Mouse (Mus musculus): ENCODE data around the gene Chchd6. TPM values are rescaled to one million over a fixed set of nuclear protein-coding genes. Genes with fewer than 3 reads are reported as not detected.
A peak's percentile ranks its signal among the peaks of the same experiment; 100 is the strongest.

Gene Chchd6
- polyA plus RNA-seq, 1 experiment: 7.4 TPM

GRCm38 (mm10) chr6:89440671-89441070 is 154.8 kb downstream of the Chchd6 start:
- no peaks in the 10 kb centered on the region for H3K36me3 ChIP-seq (ENCODE audit: control insufficient read depth, insufficient read depth, low read length)
- no peak overlapping the region for H3K27ac ChIP-seq (ENCODE audit: insufficient read depth, low read length)
- H3K4me1 ChIP-seq (ENCODE audit: control insufficient read depth, insufficient read depth, insufficient read length): no peaks in the 10 kb centered on the region
- TF ChIP-seq CTCF (IDR thresholded peaks at IDR 0.05; ENCODE audit: extremely low read depth, insufficient read depth, insufficient read length, insufficient replicate concordance) (no peak), POLR2A (IDR thresholded peaks at IDR 0.05; ENCODE audit: low read depth, low read length) (no peak)
- WGBS: 95% methylated on average over 4 of the region's 4 CpGs
- H3K27me3 ChIP-seq (ENCODE audit: control insufficient read depth, insufficient read depth, low read length): no peaks in the 10 kb centered on the region
- no peak overlapping the region for H3K4me3 ChIP-seq (ENCODE audit: extremely low read depth, insufficient read depth, insufficient read length)
- no peak for DNase-seq (ENCODE audit: low read depth in 1 of 2, low spot score in 2 of 2)

DNA sequence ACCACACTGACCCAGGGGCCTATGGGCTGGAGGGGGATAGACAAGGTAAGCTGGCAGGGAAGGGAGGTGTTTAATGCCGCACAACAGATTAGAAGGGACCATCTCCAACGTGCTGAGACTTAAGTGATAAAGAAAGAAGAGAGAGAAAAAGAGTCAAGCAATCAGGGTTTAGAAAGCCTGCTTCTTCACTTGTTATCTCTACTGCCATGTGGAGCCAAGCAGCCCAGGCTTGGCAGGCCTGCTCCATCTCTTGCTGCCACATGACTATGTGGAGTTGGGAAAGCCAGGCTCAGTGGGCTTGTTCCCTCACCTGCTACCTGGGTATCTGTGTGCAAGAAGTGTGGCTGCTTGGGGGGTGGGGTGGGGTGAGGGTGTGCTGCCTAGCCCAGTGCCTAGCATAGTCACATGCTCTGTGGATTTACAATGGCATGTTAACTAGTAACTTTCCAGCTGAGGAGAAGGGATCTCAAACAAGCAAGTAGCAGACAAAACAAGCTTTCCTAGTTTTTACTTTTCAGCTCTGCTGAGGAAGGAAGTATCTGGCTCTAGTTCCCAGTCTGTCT is 163.5 kb downstream of the Chchd6 start:
- H3K36me3 ChIP-seq (ENCODE audit: control insufficient read depth, insufficient read depth, low read length): no peaks in the 10 kb centered on the region

DNA sequence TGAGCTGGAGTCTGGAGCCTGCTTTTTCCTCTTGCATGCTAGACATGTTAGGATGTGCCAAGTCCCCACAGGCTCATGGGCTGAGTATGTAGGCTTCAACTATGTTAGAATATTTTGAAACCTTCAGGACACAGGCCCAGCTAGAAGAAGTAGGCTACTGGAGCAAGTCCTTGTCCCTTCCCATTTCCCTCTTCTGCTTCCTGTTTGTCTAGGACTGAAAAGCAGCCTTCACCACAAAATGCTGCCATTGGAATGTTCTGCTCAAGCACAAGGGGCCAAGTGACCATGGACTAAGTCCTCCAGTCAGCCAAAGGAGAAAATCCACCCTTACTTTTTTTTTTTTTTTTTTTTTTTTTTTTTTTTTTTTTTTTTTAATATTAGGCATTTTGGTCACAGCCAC is 164.7 kb downstream of the Chchd6 start:
- no peak for DNase-seq (ENCODE audit: low read depth in 1 of 2, low spot score in 2 of 2)
- Histone ChIP-seq H3K27me3 (ENCODE audit: control insufficient read depth, insufficient read depth, low read length) (no peaks in the 10 kb centered on the region), H3K27ac (ENCODE audit: insufficient read depth, low read length) (no peak overlapping the region), H3K4me1 (ENCODE audit: control insufficient read depth, insufficient read depth, insufficient read length) (no peaks in the 10 kb centered on the region; the same call in 1 of the 2 replicates), H3K4me3 (ENCODE audit: extremely low read depth, insufficient read depth, insufficient read length) (no peak overlapping the region), H3K36me3 (ENCODE audit: control insufficient read depth, insufficient read depth, low read length) (no peaks in the 10 kb centered on the region)
- TF ChIP-seq POLR2A (IDR thresholded peaks at IDR 0.05; ENCODE audit: low read depth, low read length): no peak

More for the DNA sequence above, 163.5 kb downstream of the Chchd6 start:
- no peak overlapping the region for H3K27ac ChIP-seq (ENCODE audit: insufficient read depth, low read length)
- H3K4me1 ChIP-seq (ENCODE audit: control insufficient read depth, insufficient read depth, insufficient read length): no peaks in the 10 kb centered on the region; the same call in 1 of the 2 replicates
- no peak for DNase-seq (ENCODE audit: low read depth in 1 of 2, low spot score in 2 of 2)
- TF ChIP-seq CTCF (IDR thresholded peaks at IDR 0.05; ENCODE audit: extremely low read depth, insufficient read depth, insufficient read length, insufficient replicate concordance) (no peak), POLR2A (IDR thresholded peaks at IDR 0.05; ENCODE audit: low read depth, low read length) (no peak)
- no peak overlapping the region for H3K4me3 ChIP-seq (ENCODE audit: extremely low read depth, insufficient read depth, insufficient read length)
- WGBS: 82% methylated on average over 2 of the region's 2 CpGs
- no peaks in the 10 kb centered on the region for H3K27me3 ChIP-seq (ENCODE audit: control insufficient read depth, insufficient read depth, low read length)

- 90% methylated on average over 2 of the region's 2 CpGs for WGBS
- DNase-seq (ENCODE audit: low read depth in 1 of 2, low spot score in 2 of 2): no peak
- Histone ChIP-seq H3K27ac (ENCODE audit: insufficient read depth, low read length) (no peak overlapping the region), H3K27me3 (ENCODE audit: control insufficient read depth, insufficient read depth, low read length) (no peaks in the 10 kb centered on the region), H3K4me1 (ENCODE audit: control insufficient read depth, insufficient read depth, insufficient read length) (no peaks in the 10 kb centered on the region; the same call in 1 of the 2 replicates), H3K36me3 (ENCODE audit: control insufficient read depth, insufficient read depth, low read length) (no peaks in the 10 kb centered on the region), H3K4me3 (ENCODE audit: extremely low read depth, insufficient read depth, insufficient read length) (no peak overlapping the region)
- TF ChIP-seq POLR2A (IDR thresholded peaks at IDR 0.05; ENCODE audit: low read depth, low read length) (no peak), CTCF (IDR thresholded peaks at IDR 0.05; ENCODE audit: extremely low read depth, insufficient read depth, insufficient read length, insufficient replicate concordance) (no peak)
Observed at GRCm38 (mm10) chr6:89428661-89429375, 166.6 kb downstream of the Chchd6 start.

- Histone ChIP-seq H3K36me3 (ENCODE audit: control insufficient read depth, insufficient read depth, low read length) (no peaks in the 10 kb centered on the region), H3K4me1 (ENCODE audit: control insufficient read depth, insufficient read depth, insufficient read length) (peaks cover 13% of the 10 kb centered on the region; the same call in 1 of the 2 replicates), H3K4me3 (ENCODE audit: extremely low read depth, insufficient read depth, insufficient read length) (no peak overlapping the region), H3K27ac (ENCODE audit: insufficient read depth, low read length) (no peak overlapping the region), H3K27me3 (ENCODE audit: control insufficient read depth, insufficient read depth, low read length) (no peaks in the 10 kb centered on the region)
- TF ChIP-seq CTCF (IDR thresholded peaks at IDR 0.05; ENCODE audit: extremely low read depth, insufficient read depth, insufficient read length, insufficient replicate concordance) (no peak), POLR2A (IDR thresholded peaks at IDR 0.05; ENCODE audit: low read depth, low read length) (no peak)
- no peak for DNase-seq (ENCODE audit: low read depth in 1 of 2, low spot score in 2 of 2)
- 98% methylated on average over 1 of the region's 1 CpGs for WGBS
Observed at GRCm38 (mm10) chr6:89424461-89424860, 171.0 kb downstream of the Chchd6 start.

DNA sequence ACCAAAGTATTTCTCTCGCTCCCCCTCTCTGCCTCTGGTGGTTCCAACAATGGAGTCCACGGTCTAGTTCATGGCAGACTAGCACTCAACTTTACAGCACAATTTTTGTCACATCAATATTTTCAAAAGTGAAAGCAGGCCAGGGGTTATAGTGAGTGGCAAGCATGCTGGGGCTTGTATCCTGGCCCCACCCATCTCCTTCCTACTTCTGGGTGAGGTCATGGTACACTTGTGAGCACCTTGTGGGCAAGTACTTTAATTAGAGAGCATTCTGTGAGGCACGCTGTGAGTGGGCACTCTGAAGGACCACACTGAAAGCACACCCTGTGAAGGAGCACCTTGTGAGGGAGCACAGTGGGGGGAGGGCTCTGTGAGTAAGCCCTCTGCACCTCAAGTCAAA is 172.8 kb downstream of the Chchd6 start:
- H3K27ac ChIP-seq (ENCODE audit: insufficient read depth, low read length): no peak overlapping the region
- 79% methylated on average over 3 of the region's 3 CpGs for WGBS
- TF ChIP-seq CTCF (IDR thresholded peaks at IDR 0.05; ENCODE audit: extremely low read depth, insufficient read depth, insufficient read length, insufficient replicate concordance): no peak
- no peak for TF ChIP-seq POLR2A (IDR thresholded peaks at IDR 0.05; ENCODE audit: low read depth, low read length)
- no peak overlapping the region for H3K4me3 ChIP-seq (ENCODE audit: extremely low read depth, insufficient read depth, insufficient read length)
- H3K27me3 ChIP-seq (ENCODE audit: control insufficient read depth, insufficient read depth, low read length): no peaks in the 10 kb centered on the region
- no peaks in the 10 kb centered on the region for H3K36me3 ChIP-seq (ENCODE audit: control insufficient read depth, insufficient read depth, low read length)
- peak in 1 of 2 experiments; percentile 5 for DNase-seq (ENCODE audit: low read depth in 1 of 2, low spot score in 2 of 2)
- peaks cover 13% of the 10 kb centered on the region; the same call in 1 of the 2 replicates for H3K4me1 ChIP-seq (ENCODE audit: control insufficient read depth, insufficient read depth, insufficient read length)

GRCm38 (mm10) chr6:89421922-89422321 is 173.5 kb downstream of the Chchd6 start:
- Histone ChIP-seq H3K4me1 (ENCODE audit: control insufficient read depth, insufficient read depth, insufficient read length) (peaks cover 13% of the 10 kb centered on the region; the same call in 1 of the 2 replicates), H3K36me3 (ENCODE audit: control insufficient read depth, insufficient read depth, low read length) (no peaks in the 10 kb centered on the region), H3K4me3 (ENCODE audit: extremely low read depth, insufficient read depth, insufficient read length) (no peak overlapping the region), H3K27me3 (ENCODE audit: control insufficient read depth, insufficient read depth, low read length) (no peaks in the 10 kb centered on the region), H3K27ac (ENCODE audit: insufficient read depth, low read length) (0 out of 2 replicates have a peak overlapping the region, but pooled peaks have one; percentile 18)
- WGBS: 11% methylated on average over 3 of the region's 3 CpGs
- DNase-seq (ENCODE audit: low read depth in 1 of 2, low spot score in 2 of 2): no peak
- TF ChIP-seq CTCF (IDR thresholded peaks at IDR 0.05; ENCODE audit: extremely low read depth, insufficient read depth, insufficient read length, insufficient replicate concordance) (no peak), POLR2A (IDR thresholded peaks at IDR 0.05; ENCODE audit: low read depth, low read length) (no peak)
